Mouse (Mus musculus) intestine, embryonic 16.5 days (tissue): ENCODE measurements around the gene Colgalt2. TPM values are rescaled to one million over a fixed set of nuclear protein-coding genes. Genes with fewer than 3 reads are reported as not detected.

ENCODE experiments used
- ATAC-seq: fragments of 200-750 bp; cut with Nextera tagmentation; 2 replicates; pipeline ENCODE4 v1.8.0; 2017; ENCODE audit warnings: moderate TSS enrichment, moderate library complexity
- H3K27ac ChIP-seq: fragments of 300-500 bp; sonication (generic); 2 replicates; pipeline ENCODE4 v1.5.1; 2014; ENCODE audit warnings: mild to moderate bottlenecking, low read length
- H3K27me3 ChIP-seq: fragments of 300-500 bp; sonication (generic); replicated peaks from 2 replicates; pipeline ENCODE4 v1.6.1; 2014; ENCODE audit warnings: low read length, control low read depth, mixed read lengths; ENCODE audit not compliant: control insufficient read depth, insufficient read depth
- H3K36me3 ChIP-seq: fragments of 300-500 bp; sonication (generic); 2 replicates; pipeline ENCODE4 v1.6.1; 2014; ENCODE audit warnings: low read length, control low read depth; ENCODE audit not compliant: control insufficient read depth, insufficient read depth
- H3K4me1 ChIP-seq: fragments of 300-500 bp; sonication (generic); 2 replicates; pipeline ENCODE4 v1.6.1; 2014; ENCODE audit warnings: low read length, control low read depth, mixed read lengths; ENCODE audit not compliant: control insufficient read depth, insufficient read depth
- H3K4me2 ChIP-seq: fragments of 300-500 bp; sonication (generic); 2 replicates; pipeline ENCODE4 v1.6.1; 2014; ENCODE audit warnings: low read depth, low read length, control low read depth
- H3K4me3 ChIP-seq: fragments of 300-500 bp; sonication (generic); 2 replicates; pipeline ENCODE4 v1.5.1; 2014; ENCODE audit warnings: mild to moderate bottlenecking, low read length
- H3K9ac ChIP-seq: fragments of 300-500 bp; sonication (generic); 2 replicates; pipeline ENCODE4 v1.6.1; 2014; ENCODE audit warnings: low read depth, low read length
- H3K9me3 ChIP-seq: fragments of 300-500 bp; sonication (generic); 2 replicates; pipeline ENCODE4 v1.6.1; 2016; ENCODE audit warnings: low read length, control low read depth; ENCODE audit not compliant: control insufficient read depth
- WGBS: fragments of 180-500 bp; shearing (Covaris S2); extraction: QIAGEN DNeasy Blood & Tissue Kit; methylation state at CpG from one replicate; pipeline ENCODE4 v1.1.7; 2014; 5-methylcytosine and 5-hydroxymethylcytosine counted together
- polyA plus RNA-seq: library from polyadenylated mRNA; unstranded; fragments of >200 nt; fragmentation: Nextera tagmentation; extraction: Ambion mirVana; gene quantifications from 2 replicates; pipeline ENCODE4 v1.2.1, GENCODE M21; 2015

Colgalt2 gene
- polyA plus RNA-seq, 1 experiment from 2014 or later, result 1.5 TPM

- Histone ChIP-seq H3K27me3 (no peaks in the 10 kb centered on the region), H3K4me2 (no peak overlapping the region), H3K4me1 (0 out of 2 replicates have a peak, but pooled peaks cover 3% of the 10 kb centered on the region), H3K36me3 (no peaks in the 10 kb centered on the region), H3K27ac (no peak overlapping the region), H3K9me3 (no peaks in the 10 kb centered on the region), H3K9ac (no peak overlapping the region), H3K4me3 (no peak overlapping the region)
- whole genome bisulfite sequencing, result 79% methylated on average over 1 of the region's 1 CpGs
- ATAC-seq, result no peak
These were observed 14.3 kb downstream of the Colgalt2 start for GRCm38 (mm10) chr1:152413961-152414360.

DNA sequence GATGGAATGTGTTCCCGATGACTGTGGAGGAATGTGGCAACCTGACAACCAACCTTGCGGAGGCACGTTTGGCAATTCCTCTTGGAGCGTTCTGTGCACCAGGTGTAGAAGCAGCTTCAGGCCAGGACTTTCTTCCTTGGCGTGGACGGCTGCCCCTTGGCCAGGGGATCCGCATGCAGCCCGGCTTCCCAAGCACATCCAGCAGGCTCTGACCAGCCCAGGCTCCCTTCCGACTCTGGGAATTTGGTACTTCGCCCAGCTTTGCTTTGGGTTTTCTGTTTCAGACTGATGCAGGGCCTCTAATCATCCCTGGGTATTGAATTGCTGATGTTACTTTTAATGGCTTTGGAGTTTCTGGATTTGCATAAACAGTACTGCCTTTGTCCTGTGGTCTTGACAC lies 14.8 kb downstream of the Colgalt2 start:
- Histone ChIP-seq H3K9me3 (no peaks in the 10 kb centered on the region), H3K36me3 (no peaks in the 10 kb centered on the region), H3K27ac (no peak overlapping the region), H3K4me3 (no peak overlapping the region), H3K4me1 (0 out of 2 replicates have a peak, but pooled peaks cover 3% of the 10 kb centered on the region), H3K4me2 (no peak overlapping the region), H3K9ac (no peak overlapping the region), H3K27me3 (no peaks in the 10 kb centered on the region)
- 78% methylated on average over 10 of the region's 10 CpGs for WGBS
- no peak for ATAC-seq

DNA sequence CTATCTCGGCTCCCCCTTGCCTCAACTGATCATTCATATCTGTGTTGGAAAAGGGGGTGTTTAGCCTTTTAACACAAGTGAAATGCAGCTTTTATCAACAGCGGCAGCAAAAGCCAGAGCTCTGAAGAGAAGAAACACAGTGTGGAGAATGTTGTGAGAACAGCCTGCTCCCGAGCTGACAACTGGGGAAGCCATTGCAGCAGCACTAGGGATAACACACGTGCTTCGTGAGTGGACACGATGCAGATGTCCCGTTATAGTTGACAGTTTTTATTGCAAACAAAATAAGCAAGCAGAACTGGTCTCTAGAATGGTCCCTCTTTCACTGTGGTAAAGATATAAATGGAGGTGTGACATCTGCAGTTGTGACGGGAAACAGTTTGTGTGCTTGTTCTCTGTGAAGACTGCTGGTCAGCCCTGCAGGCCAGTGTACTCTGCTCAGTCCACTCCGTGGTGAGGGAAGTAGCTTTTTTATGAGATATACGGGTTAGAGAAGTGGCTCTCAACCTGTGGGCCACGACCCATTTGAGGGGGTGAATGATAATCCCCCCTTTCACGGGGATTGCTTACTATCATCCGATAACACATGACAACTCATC lies 16.8 kb downstream of the Colgalt2 start:
- H3K27ac ChIP-seq, result no peak overlapping the region
- H3K36me3 ChIP-seq, result no peaks in the 10 kb centered on the region
- no peak overlapping the region for H3K4me2 ChIP-seq
- H3K4me1 ChIP-seq, result 0 out of 2 replicates have a peak, but pooled peaks cover 3% of the 10 kb centered on the region
- no peak overlapping the region for H3K9ac ChIP-seq
- no peak overlapping the region for H3K4me3 ChIP-seq
- H3K27me3 ChIP-seq, result no peaks in the 10 kb centered on the region
- H3K9me3 ChIP-seq, result no peaks in the 10 kb centered on the region
- 61% methylated on average over 13 of the region's 13 CpGs for WGBS
- ATAC-seq, result no peak

- no peak overlapping the region for H3K9ac ChIP-seq
- peak; percentile 84 for ATAC-seq
- 25% methylated on average over 5 of the region's 5 CpGs for WGBS
- no peak overlapping the region for H3K4me2 ChIP-seq
- peak overlapping the region; percentile 44 for H3K27ac ChIP-seq
- 0 out of 2 replicates have a peak, but pooled peaks cover 3% of the 10 kb centered on the region for H3K4me1 ChIP-seq
- H3K27me3 ChIP-seq, result no peaks in the 10 kb centered on the region
- no peaks in the 10 kb centered on the region for H3K36me3 ChIP-seq
- no peak overlapping the region for H3K4me3 ChIP-seq
- H3K9me3 ChIP-seq, result no peaks in the 10 kb centered on the region
These were observed 18.0 kb downstream of the Colgalt2 start for GRCm38 (mm10) chr1:152417602-152418001.

DNA sequence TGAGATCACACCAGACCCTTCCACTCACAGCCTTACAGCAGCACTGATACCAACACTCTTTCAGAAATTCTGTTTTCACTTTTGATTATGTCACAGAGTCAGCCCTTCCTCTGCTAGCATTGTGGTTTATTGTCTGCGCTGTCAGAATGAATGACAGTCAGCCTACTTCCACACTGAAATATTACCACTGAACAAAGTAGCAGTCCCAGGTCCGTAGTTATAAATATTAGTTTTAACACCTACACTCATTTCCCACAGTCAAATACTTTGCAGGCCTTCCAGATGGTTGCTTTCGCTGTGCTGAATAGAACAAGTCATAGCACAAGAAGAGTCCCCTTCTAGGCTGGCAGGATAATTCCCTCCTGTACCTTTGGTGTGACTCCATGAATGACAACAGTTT lies 22.7 kb downstream of the Colgalt2 start:
- Histone ChIP-seq H3K9me3 (no peaks in the 10 kb centered on the region), H3K4me3 (no peak overlapping the region), H3K9ac (no peak overlapping the region), H3K27ac (no peak overlapping the region), H3K4me2 (no peak overlapping the region), H3K27me3 (no peaks in the 10 kb centered on the region), H3K36me3 (no peaks in the 10 kb centered on the region), H3K4me1 (0 out of 2 replicates have a peak, but pooled peaks cover 3% of the 10 kb centered on the region)
- ATAC-seq, result no peak
- 74% methylated on average over 3 of the region's 3 CpGs for WGBS

GRCm38 (mm10) chr1:152423052-152423451 lies 23.4 kb downstream of the Colgalt2 start:
- H3K9me3 ChIP-seq, result no peaks in the 10 kb centered on the region
- H3K9ac ChIP-seq, result no peak overlapping the region
- no peaks in the 10 kb centered on the region for H3K27me3 ChIP-seq
- H3K27ac ChIP-seq, result no peak overlapping the region
- no peak for ATAC-seq
- H3K4me1 ChIP-seq, result no peaks in the 10 kb centered on the region
- H3K4me2 ChIP-seq, result no peak overlapping the region
- no peak overlapping the region for H3K4me3 ChIP-seq
- no peaks in the 10 kb centered on the region for H3K36me3 ChIP-seq
- 85% methylated on average over 3 of the region's 3 CpGs for WGBS

GRCm38 (mm10) chr1:152427912-152428581 lies 28.4 kb downstream of the Colgalt2 start:
- Histone ChIP-seq H3K4me1 (no peaks in the 10 kb centered on the region), H3K27me3 (no peaks in the 10 kb centered on the region), H3K4me3 (no peak overlapping the region), H3K9ac (no peak overlapping the region), H3K9me3 (no peaks in the 10 kb centered on the region), H3K36me3 (no peaks in the 10 kb centered on the region), H3K27ac (no peak overlapping the region), H3K4me2 (no peak overlapping the region)
- 67% methylated on average over 12 of the region's 12 CpGs for WGBS
- ATAC-seq, result no peak

- Histone ChIP-seq H3K27me3 (no peaks in the 10 kb centered on the region), H3K4me3 (no peak overlapping the region), H3K4me1 (no peaks in the 10 kb centered on the region), H3K9ac (no peak overlapping the region), H3K9me3 (no peaks in the 10 kb centered on the region), H3K4me2 (no peak overlapping the region), H3K36me3 (no peaks in the 10 kb centered on the region), H3K27ac (no peak overlapping the region)
- ATAC-seq, result no peak
- 83% methylated on average over 7 of the region's 7 CpGs for WGBS
These were observed 30.2 kb downstream of the Colgalt2 start for GRCm38 (mm10) chr1:152429805-152430204.

GRCm38 (mm10) chr1:152434166-152434565 lies 34.5 kb downstream of the Colgalt2 start:
- Histone ChIP-seq H3K4me3 (no peak overlapping the region), H3K4me2 (no peak overlapping the region)
- 64% methylated on average over 4 of the region's 4 CpGs for WGBS

More at GRCm38 (mm10) chr1:152434166-152434565, 34.5 kb downstream of the Colgalt2 start:
- H3K9ac ChIP-seq, result no peak overlapping the region
- H3K27ac ChIP-seq, result no peak overlapping the region
- no peaks in the 10 kb centered on the region for H3K27me3 ChIP-seq
- no peaks in the 10 kb centered on the region for H3K9me3 ChIP-seq
- no peak for ATAC-seq
- no peaks in the 10 kb centered on the region for H3K36me3 ChIP-seq
- H3K4me1 ChIP-seq, result no peaks in the 10 kb centered on the region
